Mouse (Mus musculus) hematopoietic stem cell, adult 5-6 weeks (primary cell): ENCODE results near the gene Prss27. TPM values are rescaled to one million over a fixed set of nuclear protein-coding genes. Genes with fewer than 3 reads are reported as not detected.
A peak's percentile ranks its signal among the peaks of the same experiment; 100 is the strongest.
"Not testable (repeated sequence)": the region's sequence is repeated elsewhere in the genome, so short reads cannot be mapped to it uniquely, and the experiment has no call there.

Experiments used
- ATAC-seq, 2 experiments: fragments of 125-278 bp in 1 of 2; replicated peaks in 1 of 2; 2 replicates each; pipeline ENCODE4 v1.8.0; 2016 to 2017; ENCODE audit warnings: inconsistent platforms in 2 of 2, mild to moderate bottlenecking in 2 of 2, moderate number of reproducible peaks in 2 of 2, low read depth in 1 of 2, moderate TSS enrichment in 1 of 2; ENCODE audit not compliant: low FRiP score in 2 of 2, poor library complexity in 2 of 2, severe bottlenecking in 2 of 2, insufficient read depth in 1 of 2, low TSS enrichment in 1 of 2
- total RNA-seq: library from RNA; stranded (forward); fragments of 172-1452, 232-1000 nt; gene quantifications from 2 replicates; pipeline ENCODE4 v1.2.3, GENCODE M21; 2017

Prss27 gene
- total RNA-seq, 1 experiment from 2014 or later, result not detected

DNA sequence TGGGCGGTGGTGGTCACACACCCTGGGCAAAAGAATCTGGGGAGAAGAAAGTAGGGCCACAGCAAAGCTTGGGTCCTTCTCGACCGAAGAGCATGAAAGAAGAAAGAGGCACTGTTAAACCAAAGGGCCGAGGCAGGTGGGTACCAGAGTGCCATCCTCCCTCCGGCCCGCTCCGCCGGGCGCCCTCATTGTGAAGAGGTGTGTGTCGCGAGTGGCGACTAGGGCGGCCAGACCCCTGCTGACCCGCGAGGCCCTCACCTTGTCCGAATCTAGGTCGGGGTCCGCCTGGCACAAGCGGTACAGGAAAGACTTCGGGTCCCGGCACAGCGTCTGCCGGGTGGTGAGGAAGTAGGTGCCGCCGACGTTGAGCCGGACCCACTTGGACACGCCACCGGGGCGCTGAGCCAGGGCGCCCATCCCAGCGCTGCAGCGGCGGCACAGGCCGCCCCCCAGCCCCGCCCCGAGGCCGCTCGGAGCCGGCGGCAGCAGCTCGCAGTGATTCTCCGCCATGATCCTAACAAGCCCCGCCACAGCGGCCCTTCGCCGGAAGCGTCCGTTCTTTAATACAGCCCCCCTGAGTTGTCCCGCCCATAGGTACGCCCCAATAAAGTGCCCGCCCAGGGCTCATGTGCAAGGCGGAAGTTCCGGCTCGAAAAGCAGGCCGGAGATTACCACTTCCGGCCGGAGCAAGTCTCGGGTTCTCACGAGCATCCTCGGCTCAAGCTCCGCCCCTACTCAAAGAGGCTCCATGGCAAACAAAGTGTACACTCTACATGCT, 35.2 kb downstream of the Prss27 start, which contains the start of gene Kctd5:
TSS of gene Kctd5 (minus strand) at position 567 of the 778 bp plus-strand sequence.
- peak; percentile 91 to 96 for ATAC-seq

DNA sequence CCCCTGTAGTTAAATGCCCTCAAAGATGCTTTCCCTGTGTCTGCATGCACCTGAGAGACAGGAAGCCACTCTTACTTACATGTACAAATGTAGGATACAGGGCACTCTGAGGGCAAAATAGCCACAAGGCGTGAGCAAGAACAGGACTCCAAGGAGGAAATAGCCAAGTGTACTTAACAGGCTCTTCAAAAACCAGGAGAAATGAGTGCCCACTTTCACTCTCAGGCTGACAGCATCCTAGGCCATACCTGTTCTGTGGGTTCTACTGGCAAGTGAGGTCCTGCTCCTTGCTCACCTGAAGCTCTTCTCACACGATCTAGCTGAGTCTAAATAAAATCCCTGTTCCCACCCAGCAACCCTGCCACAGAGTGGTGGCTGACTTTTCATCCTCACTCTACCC, 39.2 kb downstream of the Prss27 start:
- ATAC-seq, result no peak

DNA sequence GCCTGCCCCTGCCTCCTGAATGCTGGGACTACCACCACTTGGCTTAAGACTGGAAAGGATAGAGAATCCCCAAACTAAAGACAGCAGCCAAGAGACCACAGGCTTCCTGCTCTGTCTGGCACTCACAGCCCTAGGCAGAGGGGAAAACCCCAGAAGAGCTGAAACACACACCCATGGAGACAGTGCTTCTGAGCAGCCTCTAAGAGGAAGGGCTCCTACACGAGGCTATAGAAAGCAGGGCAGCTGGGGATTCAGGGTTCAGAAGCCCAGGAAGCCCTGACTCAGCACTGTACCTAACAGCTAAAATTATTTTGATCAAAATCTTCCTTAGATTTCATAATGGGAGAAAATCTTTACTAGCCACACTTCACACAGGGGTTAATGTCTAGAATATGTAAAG, 46.6 kb downstream of the Prss27 start:
- no peak; a peak in 1 of 4 replicates for ATAC-seq

DNA sequence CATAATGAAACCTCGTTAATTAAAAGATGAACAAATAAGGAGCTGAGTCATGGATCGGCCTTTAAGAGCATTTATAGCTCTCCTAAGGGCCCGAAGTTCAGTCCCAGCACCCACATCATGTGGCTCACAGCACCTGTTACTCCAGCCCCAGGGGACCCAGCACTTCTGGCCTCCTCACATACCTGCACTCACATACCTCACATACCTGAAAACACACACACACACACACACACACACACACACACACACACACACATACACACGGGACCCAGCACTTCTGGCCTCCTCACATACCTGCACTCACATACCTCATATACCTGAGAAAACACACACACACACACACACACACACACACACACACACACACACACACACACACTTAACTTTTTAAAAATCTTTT, 48.5 kb downstream of the Prss27 start:
- ATAC-seq, result not testable (repeated sequence)

DNA sequence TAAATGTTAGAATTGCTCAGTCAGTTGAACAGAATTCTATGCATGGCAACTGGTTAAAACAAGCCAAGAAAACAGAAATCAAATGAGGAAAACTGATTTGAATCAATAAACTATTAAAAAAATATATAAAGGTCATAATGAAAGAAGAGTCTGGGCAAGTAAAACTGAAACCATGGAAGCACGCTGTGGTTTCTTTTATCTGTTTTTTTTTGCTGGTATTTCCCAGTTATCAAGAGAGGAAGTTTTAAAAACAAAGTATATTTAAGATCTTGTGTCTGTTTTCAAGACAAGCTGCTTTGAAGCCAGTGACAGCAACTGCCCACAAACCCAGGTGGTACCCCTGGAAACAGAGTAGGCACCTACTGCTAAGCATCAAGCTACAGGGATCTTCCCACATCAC, 52.6 kb downstream of the Prss27 start:
- no peak for ATAC-seq

Other genes starting within 250 kb of the Prss27 start
- gene Srrm2, start 247.6 kb upstream of the Prss27 start, total RNA-seq, result 133 and 212 TPM in 2 replicates
- 82.3 and 105 TPM in 2 replicates for gene Elob, start 209.0 kb upstream of the Prss27 start, total RNA-seq
- gene Prss33, start 202.1 kb upstream of the Prss27 start, total RNA-seq, result 0.65 TPM in 1 of 2 replicates, not detected in the other
- gene Prss32, start 194.3 kb upstream of the Prss27 start, total RNA-seq, result not detected in 2 replicates
- not detected in 2 replicates for gene Prss41, start 194.0 kb upstream of the Prss27 start, total RNA-seq
- gene Prss21, start 170.1 kb upstream of the Prss27 start, total RNA-seq, result not detected in 2 replicates
- gene Dcpp1, start 157.3 kb upstream of the Prss27 start, total RNA-seq, result not detected in 2 replicates
- not detected in 2 replicates for gene Dcpp2, start 157.3 kb upstream of the Prss27 start, total RNA-seq
- not detected in 2 replicates for gene Dcpp3, start 120.7 kb upstream of the Prss27 start, total RNA-seq
- not detected in 2 replicates for gene Sbp, start 96.5 kb upstream of the Prss27 start, total RNA-seq
- not detected in 2 replicates for gene Sbpl, start 82.9 kb upstream of the Prss27 start, total RNA-seq
- gene Prss30, start 57.6 kb upstream of the Prss27 start, total RNA-seq, result 0.69 TPM in 1 of 2 replicates, not detected in the other
- gene Prss22, start 40.0 kb upstream of the Prss27 start, total RNA-seq, result not detected in 2 replicates
- 20.0 and 21.4 TPM in 2 replicates for gene Kctd5, start 35.3 kb downstream of the Prss27 start, total RNA-seq
- 42.8 and 49.0 TPM in 2 replicates for gene Pdpk1, start 112.8 kb downstream of the Prss27 start, total RNA-seq
- gene Amdhd2, start 125.6 kb downstream of the Prss27 start, total RNA-seq, result 17.0 and 19.1 TPM in 2 replicates
- 65.1 and 74.2 TPM in 2 replicates for gene Atp6v0c, start 131.6 kb downstream of the Prss27 start, total RNA-seq
- gene Tbc1d24, start 167.4 kb downstream of the Prss27 start, total RNA-seq, result 7.4 and 7.8 TPM in 2 replicates
- 0.20 and 0.63 TPM in 2 replicates for gene Ntn3, start 171.4 kb downstream of the Prss27 start, total RNA-seq
- gene Tedc2, start 182.7 kb downstream of the Prss27 start, total RNA-seq, result 16.1 and 23.7 TPM in 2 replicates
- 18.1 and 21.1 TPM in 2 replicates for gene Ccnf, start 213.3 kb downstream of the Prss27 start, total RNA-seq